Comparison of ENCODE assay signal across 8 mouse cellular contexts in genomic region chr11:62820059-62820541, GRCm38 (mm10). TPM values are rescaled to one million over a fixed set of nuclear protein-coding genes. Genes with fewer than 3 reads are reported as not detected.
DNase-seq lines count a peak whose midpoint lies in the region; ATAC-seq lines count a peak whose summit lies in the region.

Trim16 (plus strand) TSS chr11:62820231.

- no peaks in the 10 kb centered on the region for H3K27me3 ChIP-seq in heart, embryonic 11.5 days (ENCODE audit: control insufficient read depth, insufficient read depth, low read length)
- no peaks in the 10 kb centered on the region for H3K27me3 ChIP-seq in kidney, embryonic 15.5 days
- H3K27me3 ChIP-seq in liver, embryonic 11.5 days (replicated peaks; ENCODE audit: control insufficient read depth, insufficient read depth, low read length) = no peaks in the 10 kb centered on the region
- no peaks in the 10 kb centered on the region for H3K27me3 ChIP-seq in splenic B cell, adult 2 months (ENCODE audit: control insufficient read depth, insufficient read depth, low read length, poor library complexity, severe bottlenecking)

- peak; percentile 68 for ATAC-seq in erythroid progenitor cell, adult 5-6 weeks (replicated peaks; ENCODE audit: low FRiP score, poor library complexity, severe bottlenecking)
- peak; percentile 52 for ATAC-seq in heart, embryonic 11.5 days (replicated peaks; ENCODE audit: insufficient number of reproducible peaks, low FRiP score, low TSS enrichment)
- ATAC-seq in kidney, embryonic 15.5 days (replicated peaks; ENCODE audit: low FRiP score) = peak; percentile 78
- 0 out of 2 replicates have a peak, but pooled peaks have one; percentile 18 for ATAC-seq in liver, embryonic 11.5 days (replicated peaks; ENCODE audit: low FRiP score)
- peak; percentile 77 for ATAC-seq in monocyte, adult 5-6 weeks (replicated peaks; ENCODE audit: insufficient number of reproducible peaks, low FRiP score, low TSS enrichment, poor library complexity, severe bottlenecking)

- no peaks in the 10 kb centered on the region for H3K36me3 ChIP-seq in heart, embryonic 11.5 days (ENCODE audit: control insufficient read depth, insufficient read depth, low read length)
- 0 out of 2 replicates have a peak, but pooled peaks cover 2% of the 10 kb centered on the region for H3K36me3 ChIP-seq in kidney, embryonic 15.5 days
- no peaks in the 10 kb centered on the region for H3K36me3 ChIP-seq in liver, embryonic 11.5 days (ENCODE audit: control insufficient read depth, insufficient read depth, low read length)
- no peaks in the 10 kb centered on the region for H3K36me3 ChIP-seq in splenic B cell, adult 2 months (ENCODE audit: control insufficient read depth, insufficient read depth, low read length, poor library complexity, severe bottlenecking)

- peak; percentile 48 for DNase-seq in CD4-positive helper T cell, adult 2 months (ENCODE audit: low read depth, low spot score)
- peak; percentile 10 for DNase-seq in brain, embryonic 18.5 days (ENCODE audit: low read depth, low spot score)
- DNase-seq in liver, embryonic 11.5 days (ENCODE audit: low spot score) = peak; percentile 42
- DNase-seq in splenic B cell, adult 2 months (ENCODE audit: low read depth, low spot score) = peak; percentile 34

- WGBS in heart, embryonic 11.5 days (ENCODE audit: insufficient replicate concordance) = 12% methylated on average over 15 of the region's 15 CpGs
- WGBS in kidney, embryonic 15.5 days = 3% methylated on average over 15 of the region's 15 CpGs
- WGBS in liver, embryonic 11.5 days = 12% methylated on average over 15 of the region's 15 CpGs

- peak within 1 kb of the TSS; percentile 68 for H3K4me2 ChIP-seq in heart, embryonic 11.5 days
- H3K4me2 ChIP-seq in kidney, embryonic 15.5 days = peak within 1 kb of the TSS; percentile 69
- peak within 1 kb of the TSS; percentile 65 for H3K4me2 ChIP-seq in liver, embryonic 11.5 days

- H3K9ac ChIP-seq in heart, embryonic 11.5 days (ENCODE audit: low read depth, low read length) = peak within 1 kb of the TSS; percentile 62
- peak within 1 kb of the TSS; percentile 41 for H3K9ac ChIP-seq in kidney, embryonic 15.5 days
- no peak within 1 kb of the TSS; the same call in 1 of the 2 replicates for H3K9ac ChIP-seq in liver, embryonic 11.5 days (ENCODE audit: low read depth, low read length)

- H3K4me1 ChIP-seq in heart, embryonic 11.5 days (ENCODE audit: control insufficient read depth, insufficient read depth, low read length) = peaks cover 10% of the 10 kb centered on the region; the same call in 1 of the 2 replicates
- H3K4me1 ChIP-seq in kidney, embryonic 15.5 days = peaks cover 42% of the 10 kb centered on the region
- H3K4me1 ChIP-seq in liver, embryonic 11.5 days (replicated peaks; ENCODE audit: control insufficient read depth, insufficient read depth, low read length) = peaks cover 6% of the 10 kb centered on the region

- H3K4me3 ChIP-seq in heart, embryonic 11.5 days (ENCODE audit: low read depth, low read length) = peak within 1 kb of the TSS; percentile 48
- H3K4me3 ChIP-seq in kidney, embryonic 15.5 days (replicated peaks) = peak within 1 kb of the TSS; percentile 48
- peak within 1 kb of the TSS; percentile 41 for H3K4me3 ChIP-seq in liver, embryonic 11.5 days (ENCODE audit: low read depth, low read length)

- no peaks in the 10 kb centered on the region for H3K9me3 ChIP-seq in heart, embryonic 11.5 days (replicated peaks; ENCODE audit: control insufficient read depth, low read length)
- no peaks in the 10 kb centered on the region for H3K9me3 ChIP-seq in kidney, embryonic 15.5 days (replicated peaks)
- no peaks in the 10 kb centered on the region for H3K9me3 ChIP-seq in liver, embryonic 11.5 days (ENCODE audit: control insufficient read depth, low read length)

- peak within 1 kb of the TSS; percentile 31 for H3K27ac ChIP-seq in heart, embryonic 11.5 days (ENCODE audit: low read depth, low read length)
- peak within 1 kb of the TSS; percentile 88 for H3K27ac ChIP-seq in kidney, embryonic 15.5 days
- H3K27ac ChIP-seq in liver, embryonic 11.5 days (ENCODE audit: low read depth, low read length) = no peak within 1 kb of the TSS; the same call in 1 of the 2 replicates

RNA-seq across cellular contexts. Expression of gene Trim16, which starts in this region (rescaled TPM):
- 3.4 and 7.2 TPM in 2 replicates for total RNA-seq in erythroid progenitor cell, adult 5-6 weeks (2015; ENCODE audit: low replicate concordance)
- 3.2 and 5.1 TPM in 2 replicates for total RNA-seq in erythroid progenitor cell, adult 5-6 weeks (2017; ENCODE audit: low replicate concordance)
- polyA plus RNA-seq in heart, embryonic 11.5 days (2014; fragmentation: Nextera tagmentation; extraction: Ambion mirVana) = 3.9 and 5.4 TPM in 2 replicates
- polyA plus RNA-seq in kidney, embryonic 15.5 days (2015; fragmentation: Nextera tagmentation; extraction: Ambion mirVana) = 14.9 and 16.3 TPM in 2 replicates
- 2.2 and 3.1 TPM in 2 replicates for polyA plus RNA-seq in liver, embryonic 11.5 days (2014; fragmentation: Nextera tagmentation; extraction: Ambion mirVana)
- total RNA-seq in monocyte, adult 5-6 weeks (2017) = 5.9 to 8.1 TPM (median 7.3 TPM) in 3 replicates

Comparison
In these comparisons a context has a peak if more than half of its experiments do, and no peak if none do; other contexts are left out.
1. ATAC-seq: peak in every context shown above with its lines; median percentile 78 in kidney, embryonic 15.5 days; 77 in monocyte, adult 5-6 weeks; 68 in erythroid progenitor cell, adult 5-6 weeks; 52 in heart, embryonic 11.5 days; 18 in liver, embryonic 11.5 days.